Mouse (Mus musculus) adrenal gland, postnatal 4 days (tissue): ENCODE data around the gene Abca5. TPM values are rescaled to one million over a fixed set of nuclear protein-coding genes. Genes with fewer than 3 reads are reported as not detected.
"Not testable (repeated sequence)": the region's sequence is repeated elsewhere in the genome, so short reads cannot be mapped to it uniquely, and the experiment has no call there.

ENCODE experiments used
- DNase-seq, 2 experiments: peaks; one replicate each; pipeline ENCODE4 v3.0.0; 2021 to 2022; ENCODE audit warnings: low spot score in 2 of 2, mixed read lengths in 2 of 2
- long read RNA-seq, 2 experiments: library from polyadenylated mRNA; stranded (forward); transcript quantifications; one replicate each; pipeline ENCODE4 v2.0.0; 2021
- total RNA-seq, 2 experiments: library from RNA; stranded (reverse); gene quantifications; 2 replicates each; pipeline ENCODE4 v1.2.3; 2021

The Abca5 gene
- total RNA-seq = 10 to 100 TPM; 14.3 to 15.2 TPM
- long read RNA-seq, experiment 1, partial matches to known transcripts = 0 of 1 reads
- long read RNA-seq, experiment 1, other reads (novel, unspliced or antisense) = 0 of 1 reads
- long read RNA-seq, experiment 2, partial matches to known transcripts = 3 of 4 reads
- long read RNA-seq, experiment 2, other reads (novel, unspliced or antisense) = 1 of 4 reads

DNA sequence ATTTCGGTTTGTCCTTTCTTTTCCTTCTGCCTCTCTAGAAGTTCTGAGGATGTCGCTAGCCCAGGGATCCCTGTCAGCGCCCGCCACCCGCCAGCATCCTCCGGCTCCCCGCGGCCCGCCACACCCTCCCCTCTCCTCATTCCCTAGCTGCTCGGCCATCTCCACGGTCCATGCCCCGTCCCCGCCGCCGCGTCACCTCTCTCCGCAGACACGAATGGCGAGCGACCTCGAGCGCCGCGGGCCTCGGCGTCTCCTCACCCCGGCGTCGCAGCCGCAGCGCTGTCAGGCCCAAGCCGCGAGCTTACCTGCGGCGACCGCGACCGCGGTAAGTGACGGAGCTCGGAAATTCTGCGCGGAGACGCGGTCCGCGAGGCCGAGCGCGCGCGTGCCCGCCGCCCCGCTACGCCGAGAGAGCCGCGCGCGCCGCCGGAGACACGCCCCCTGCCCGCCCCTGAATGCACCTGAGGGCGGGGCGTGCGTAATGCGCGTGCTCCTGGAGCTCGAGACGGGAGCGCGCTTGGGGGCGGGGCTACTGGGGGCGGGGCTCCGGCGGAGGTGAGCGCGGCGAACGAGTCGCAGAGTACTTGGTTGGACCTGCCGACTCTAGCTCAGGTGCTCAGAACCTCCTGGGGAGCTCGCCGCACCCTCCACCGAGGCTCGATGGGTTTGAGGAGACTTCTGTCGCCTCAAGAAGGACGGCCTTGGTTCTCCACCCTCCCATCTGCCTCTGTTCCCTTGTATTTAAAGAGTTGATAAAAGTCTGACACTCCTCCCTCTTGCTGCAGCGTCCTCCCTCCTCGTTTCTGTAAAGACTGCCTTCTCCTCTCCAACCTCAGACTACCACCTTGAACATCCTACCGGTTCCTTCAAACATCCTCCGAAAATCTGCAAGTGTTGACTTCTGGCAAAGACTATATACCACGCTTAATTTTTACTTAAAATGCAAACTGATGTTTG is at the start of gene Abca5:
Gene Abca5, minus strand, starts transcription at position 428 of the 957 bp plus-strand sequence.
- peak; percentile 60 to 73 for DNase-seq

DNA sequence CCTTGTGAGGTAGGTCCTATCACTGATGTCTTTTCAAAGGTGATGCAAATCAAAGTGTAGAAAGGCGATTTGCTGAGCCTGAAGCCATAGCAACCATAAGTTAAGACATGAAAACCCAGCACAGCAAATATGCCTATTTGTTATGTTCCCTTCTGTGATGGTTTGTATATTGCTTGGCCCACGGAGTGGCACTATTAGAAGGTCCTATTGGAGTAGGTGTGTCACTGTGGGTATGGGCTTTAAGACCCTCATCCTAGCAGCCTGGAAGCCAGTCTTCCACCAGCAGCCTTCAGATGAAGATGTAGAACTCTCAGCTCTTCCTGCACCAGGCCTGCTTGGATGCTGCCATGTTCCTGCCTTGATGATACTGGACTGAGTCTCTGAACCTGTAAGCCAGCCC is 48.0 kb upstream of the Abca5 start:
- no peak for DNase-seq

DNA sequence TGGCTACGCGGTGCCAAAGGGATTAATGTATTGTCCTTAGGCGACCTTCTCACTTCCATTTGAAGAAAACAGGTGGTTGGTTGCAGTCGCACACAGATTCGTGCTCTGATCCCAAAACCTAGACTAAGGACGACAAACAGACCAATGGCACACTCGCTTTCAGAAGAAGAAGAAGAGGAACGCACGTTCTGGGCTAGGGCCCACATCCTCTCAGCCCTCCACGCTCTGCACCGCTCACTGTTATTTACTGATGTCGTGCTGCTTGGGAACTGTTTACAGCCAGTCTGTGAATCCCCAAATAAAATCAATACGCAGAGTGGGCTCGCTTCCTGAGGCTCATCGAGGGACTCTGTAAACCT is 42.8 kb upstream of the Abca5 start:
- DNase-seq = no peak

DNA sequence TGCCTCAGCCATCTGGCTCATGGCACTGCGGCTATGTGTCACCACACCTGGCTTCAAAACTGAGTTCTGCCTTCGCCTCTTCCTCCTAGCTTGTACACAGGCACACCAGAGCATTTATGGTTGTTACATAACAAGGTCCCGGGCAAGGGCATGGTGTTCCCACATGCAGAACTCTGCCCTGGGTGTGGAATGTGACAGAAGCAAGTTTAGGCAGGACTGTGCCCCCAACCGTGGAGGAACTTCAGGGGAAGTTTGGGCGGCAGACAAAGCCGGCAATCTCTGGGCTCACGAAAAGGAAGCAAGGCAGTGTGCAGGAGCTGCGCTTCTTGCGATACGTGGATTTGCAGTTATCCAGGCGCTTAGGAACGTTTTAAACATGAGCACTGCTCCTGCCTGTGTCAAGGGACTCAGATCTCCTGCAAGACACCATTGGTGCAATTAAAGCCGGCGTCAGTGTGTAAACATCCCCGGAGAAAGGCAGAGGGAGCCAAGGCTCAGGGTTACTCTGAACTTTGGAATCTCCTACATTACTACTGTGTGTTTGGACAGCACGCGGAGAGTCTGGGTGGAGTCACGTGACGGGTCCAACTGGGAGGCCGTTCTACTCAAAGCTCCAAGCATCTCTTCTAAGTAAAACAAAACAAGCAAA is 42.3 kb upstream of the Abca5 start:
- peak; percentile 7 to 22 for DNase-seq

DNA sequence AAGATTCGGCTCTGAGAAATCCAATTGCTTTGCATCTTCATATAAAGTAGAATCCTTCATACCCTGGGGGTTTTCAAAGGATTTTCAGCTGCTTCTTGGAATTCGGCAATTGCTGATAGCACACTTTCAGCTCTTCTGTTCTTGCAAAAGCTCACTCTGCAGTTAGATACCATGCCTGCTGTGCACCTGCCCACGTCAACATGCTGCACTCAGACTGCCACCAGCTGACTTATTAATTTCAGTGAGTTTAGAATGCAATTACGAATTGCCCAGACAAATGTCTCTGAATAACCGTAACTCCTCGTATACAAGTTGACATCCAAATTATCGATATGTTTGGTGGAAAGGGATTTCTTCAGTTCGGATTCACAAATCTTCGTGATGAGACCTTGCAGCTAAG is 36.5 kb upstream of the Abca5 start:
- no peak for DNase-seq

DNA sequence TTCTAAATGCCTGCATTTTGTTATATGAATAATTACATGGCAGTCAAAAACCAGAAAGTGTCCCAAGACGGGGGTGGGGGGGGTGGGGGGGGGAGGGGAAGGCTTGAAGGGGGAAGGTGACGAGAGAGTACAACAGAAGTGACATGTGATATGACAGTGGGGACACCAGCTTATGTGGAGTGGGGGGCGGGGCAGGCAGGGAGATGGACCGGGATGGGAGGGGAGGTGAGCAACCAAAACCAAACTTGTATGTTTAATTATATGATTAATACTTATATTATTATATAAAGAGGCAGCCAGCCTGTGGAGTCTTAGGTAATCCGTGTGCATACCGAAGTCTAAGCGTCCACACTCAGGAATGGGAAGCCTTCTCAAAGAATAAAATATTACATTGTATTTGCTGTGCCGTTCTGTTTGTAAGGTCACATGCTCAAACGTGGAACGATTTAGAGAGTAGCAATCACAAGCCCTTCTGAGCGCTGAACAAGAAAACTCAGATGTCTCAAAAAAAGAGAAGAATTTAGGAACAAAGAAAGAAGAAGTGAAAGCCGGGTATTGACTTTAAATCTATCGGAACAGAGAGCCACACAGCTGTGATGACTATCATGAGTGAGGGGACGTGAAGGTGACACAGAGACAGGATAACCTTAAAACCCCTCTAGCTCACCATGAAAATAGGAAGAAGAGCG is 34.9 kb upstream of the Abca5 start:
- no peak for DNase-seq

DNA sequence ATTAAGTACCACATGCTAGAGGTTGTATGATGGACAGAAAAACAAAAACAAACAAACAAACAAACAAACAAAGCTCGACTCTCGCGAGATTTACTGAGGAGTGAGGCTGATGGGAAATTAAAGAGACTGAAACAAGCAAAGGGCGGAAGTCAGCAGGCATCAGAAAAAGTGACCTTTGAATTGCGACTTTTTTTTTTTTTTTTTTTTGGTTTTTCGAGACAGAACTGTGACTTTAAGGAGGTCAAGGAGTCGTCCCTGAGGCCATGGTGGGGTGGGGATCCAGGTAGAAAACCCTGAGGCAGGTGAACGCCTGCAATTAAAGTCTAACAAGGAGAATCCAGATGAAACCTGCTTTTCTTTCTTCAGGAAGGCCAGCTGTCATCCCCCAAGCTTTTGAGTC is 34.3 kb upstream of the Abca5 start:
- DNase-seq = no peak

DNA sequence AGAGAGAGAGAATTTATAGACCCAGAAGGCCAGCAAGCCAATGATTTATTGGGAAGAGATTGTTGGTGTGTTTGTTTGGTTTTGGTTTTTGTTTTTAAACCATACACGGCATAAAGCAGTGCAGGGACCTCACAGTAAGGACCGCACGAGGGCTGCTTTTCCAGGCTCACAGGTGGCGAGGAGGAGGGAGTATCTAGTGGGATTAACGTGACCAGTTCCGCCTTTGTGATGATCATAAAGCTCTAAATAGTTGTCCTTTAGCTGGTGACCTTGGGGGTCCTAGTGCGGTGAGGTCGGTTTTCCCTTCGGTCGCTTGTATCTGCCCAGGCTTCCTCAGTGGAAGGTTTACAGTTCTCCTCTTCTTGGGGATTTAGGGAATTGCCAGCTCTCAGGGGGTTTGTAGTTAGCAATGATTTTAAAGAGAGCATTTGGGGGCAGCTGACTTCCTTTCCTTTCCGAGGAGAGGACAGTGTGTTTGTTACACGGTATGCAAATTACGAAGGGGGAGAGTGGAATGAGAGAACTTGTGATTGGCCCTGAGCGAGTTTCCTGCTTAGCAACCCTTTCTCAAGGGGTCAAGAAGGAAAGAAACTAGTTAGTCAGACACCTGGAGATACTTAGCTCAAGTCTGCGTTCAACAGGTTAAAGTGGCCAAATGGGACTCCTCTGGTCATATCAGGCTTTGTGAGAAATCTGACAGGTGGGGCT is 31.9 kb upstream of the Abca5 start:
- DNase-seq = no peak

DNA sequence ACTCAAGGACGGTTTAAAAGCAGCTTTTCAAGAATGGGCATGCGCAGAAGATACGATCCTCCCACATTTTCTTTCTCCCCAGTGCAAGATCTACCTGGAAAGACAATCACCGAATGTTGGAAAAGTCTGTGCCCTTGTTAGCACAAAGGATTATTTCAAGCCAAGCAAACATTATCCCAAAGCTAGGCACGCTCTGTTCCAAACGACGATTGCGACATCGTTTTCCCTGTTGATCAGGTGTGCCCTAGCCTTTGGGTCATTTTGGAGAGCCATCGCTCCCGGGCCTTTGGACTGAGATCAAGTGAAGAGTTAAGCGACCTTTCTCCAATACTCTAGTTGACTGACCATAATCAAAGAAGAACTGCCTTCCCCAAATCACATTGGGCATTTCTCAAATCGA is 30.1 kb upstream of the Abca5 start:
- no peak for DNase-seq

DNA sequence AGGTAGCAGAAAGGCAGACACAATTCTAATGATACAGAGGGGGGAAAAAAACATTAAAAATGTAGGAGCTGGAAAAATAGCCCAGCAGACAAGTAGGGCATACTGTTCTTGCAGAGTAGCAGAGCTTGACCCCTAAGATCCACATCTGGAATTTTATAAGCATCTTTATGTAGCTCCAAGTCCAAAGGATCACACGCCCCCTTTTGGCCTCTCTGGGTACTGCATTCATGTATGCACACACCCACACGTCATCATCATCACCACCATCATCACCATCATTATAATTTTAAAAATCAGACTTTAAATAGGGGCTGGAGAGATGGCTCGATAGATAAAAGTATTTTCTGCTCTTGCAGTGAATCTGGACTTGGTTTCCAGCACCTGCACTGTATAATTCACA is 29.4 kb upstream of the Abca5 start:
- no peak for DNase-seq

DNA sequence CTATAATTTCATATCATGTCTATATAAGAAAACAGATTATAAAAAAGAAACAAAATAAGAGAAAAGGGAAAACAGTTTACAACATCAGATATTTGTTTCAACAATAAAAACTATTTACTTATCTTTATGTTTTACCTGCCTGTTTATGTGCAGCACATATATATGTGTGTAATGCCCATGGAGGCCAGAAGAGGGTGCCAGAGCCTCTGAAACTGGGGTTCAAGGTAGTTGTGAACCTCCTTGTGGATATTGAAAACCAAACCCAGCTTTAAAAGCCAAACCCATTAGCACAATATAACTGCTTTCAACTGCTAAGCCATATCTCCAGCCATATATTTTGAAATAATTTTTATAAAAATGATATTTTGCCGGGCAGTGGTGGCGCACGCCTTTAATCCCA is 27.5 kb upstream of the Abca5 start:
- DNase-seq = no peak

DNA sequence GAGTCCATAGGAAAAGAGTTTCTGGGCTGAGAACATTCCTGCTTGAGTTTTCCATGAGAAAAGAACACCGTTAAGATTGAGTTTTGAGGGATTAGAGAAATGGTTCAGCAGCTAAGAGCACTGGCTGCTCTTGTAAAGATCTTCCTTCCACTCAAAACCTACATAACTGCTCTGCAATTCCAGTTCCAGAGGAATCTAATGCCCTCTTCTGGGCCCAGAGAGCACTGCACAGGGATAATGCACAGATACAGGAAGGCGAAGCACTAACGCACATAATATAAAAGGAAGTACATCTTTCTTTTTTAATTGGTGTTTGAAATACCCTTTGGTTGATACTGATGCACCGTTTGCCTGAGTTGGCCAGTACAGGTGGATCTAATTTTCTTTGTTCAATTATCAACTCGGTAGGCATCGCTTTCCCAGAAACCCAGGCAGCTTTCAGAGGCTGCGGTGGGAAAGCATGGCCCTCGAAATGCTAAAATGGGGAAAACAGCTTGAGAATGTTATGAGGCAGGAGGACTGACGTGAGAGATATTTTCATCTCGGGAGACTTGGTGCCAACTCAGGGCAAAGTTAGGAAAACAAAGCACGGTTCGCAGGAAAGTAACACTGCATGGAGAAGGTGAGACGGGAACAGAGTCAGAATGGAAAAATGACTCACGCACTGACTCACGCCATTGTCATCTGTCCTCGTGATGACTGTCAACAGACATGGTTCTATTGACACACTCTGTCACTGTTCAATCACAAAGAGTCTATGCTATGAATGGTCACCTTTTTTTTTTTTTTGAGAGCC is 20.4 kb upstream of the Abca5 start:
- no peak for DNase-seq

DNA sequence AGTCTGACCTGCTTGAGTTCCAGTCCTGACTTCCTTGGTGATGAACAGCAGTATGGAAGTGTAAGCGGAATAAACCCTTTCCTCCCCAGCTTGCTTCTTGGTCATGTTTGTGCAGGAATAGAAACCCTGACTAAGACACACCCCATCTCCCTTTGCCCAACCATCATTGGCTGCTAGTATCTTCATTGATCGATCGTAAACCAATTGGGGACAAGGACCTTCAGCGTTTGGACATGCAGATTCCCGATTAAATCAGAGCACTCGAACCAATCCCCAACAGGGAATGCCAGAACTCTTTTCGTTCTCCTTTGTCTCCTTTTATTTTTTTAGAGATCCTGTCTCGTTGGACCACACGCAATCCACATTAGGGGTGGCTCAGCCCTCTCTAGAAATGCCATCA is 17.6 kb upstream of the Abca5 start:
- DNase-seq = not testable (repeated sequence)

DNA sequence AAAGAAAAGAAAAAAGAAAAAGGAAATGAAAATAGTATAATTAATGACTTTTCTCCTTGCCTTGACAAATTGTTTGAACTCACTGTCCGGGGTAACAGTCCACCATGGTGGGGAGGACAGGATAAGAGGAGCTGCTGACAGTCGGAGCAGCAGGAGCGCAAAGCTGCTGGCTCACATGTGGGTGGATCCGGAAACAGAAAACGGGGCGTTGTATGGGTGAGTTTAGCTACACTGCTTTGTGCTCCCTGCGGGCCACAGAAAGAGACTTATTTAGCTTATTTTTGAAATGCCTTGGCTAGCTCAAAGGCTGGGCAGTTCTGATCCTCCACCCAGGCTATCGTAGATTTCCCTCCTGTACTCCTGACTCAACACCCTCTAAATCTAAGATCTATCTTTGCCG is 16.7 kb upstream of the Abca5 start:
- DNase-seq = no peak

DNA sequence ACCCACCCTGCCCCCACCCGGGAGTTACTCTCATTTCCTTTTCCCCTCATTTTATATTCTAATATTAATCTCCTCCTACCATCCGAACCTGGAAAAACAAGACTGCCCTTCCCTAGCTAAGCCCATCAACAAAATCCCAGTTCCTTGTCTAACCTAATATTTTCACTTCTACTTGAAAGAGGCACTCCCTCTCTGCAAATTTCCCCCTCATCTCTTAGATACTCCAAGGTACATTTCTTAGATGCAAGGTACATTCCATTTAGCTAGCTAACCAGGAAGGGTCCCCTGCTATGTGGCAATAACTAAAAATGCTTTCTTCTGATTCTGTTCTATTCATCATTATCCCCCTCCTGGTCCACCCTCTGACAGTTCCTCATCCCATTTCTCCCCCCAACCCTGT is 10.7 kb upstream of the Abca5 start:
- no peak for DNase-seq

DNA sequence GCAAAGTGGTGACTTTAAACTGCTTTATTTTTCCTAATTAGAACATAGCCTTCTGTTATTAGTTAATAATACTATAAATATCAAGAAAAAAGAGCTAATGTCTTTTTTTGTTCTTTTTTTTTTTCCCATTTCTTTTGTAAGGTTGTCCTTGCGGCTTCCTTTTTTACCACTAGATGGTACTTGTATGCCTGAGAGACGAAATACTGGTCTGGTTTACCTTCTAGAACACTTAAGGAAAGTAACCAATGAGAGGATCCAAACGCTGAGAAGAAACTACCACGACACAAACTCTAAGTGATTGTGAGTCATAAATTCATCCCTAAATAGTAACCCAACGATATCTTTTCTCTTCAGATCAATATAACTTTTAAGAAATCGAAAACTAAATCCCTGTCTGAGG is 10.3 kb upstream of the Abca5 start:
- DNase-seq = no peak

DNA sequence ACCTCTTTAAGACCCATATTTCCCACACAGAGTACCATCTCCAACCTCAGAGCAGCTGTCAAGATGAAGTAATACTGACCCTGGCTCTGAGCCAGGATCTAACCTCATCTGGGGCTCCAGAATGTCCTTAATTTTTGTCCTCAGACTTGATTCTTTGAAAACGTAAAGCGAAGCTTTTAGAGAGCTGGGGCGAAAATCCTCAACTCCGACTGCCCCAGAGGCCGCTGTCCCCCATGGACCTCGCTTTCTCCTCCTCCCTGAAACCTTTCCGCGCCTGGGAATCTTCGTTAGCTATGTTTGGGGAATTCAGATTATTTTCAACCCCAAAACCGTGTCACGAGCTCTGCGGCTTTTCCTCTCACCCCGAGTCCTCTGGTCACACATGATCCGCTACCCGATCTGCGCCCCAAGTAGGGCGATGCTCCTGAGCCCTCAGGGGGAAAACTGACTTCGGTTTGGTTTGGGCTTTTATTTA is 665 bp downstream of the Abca5 start:
- no peak for DNase-seq

DNA sequence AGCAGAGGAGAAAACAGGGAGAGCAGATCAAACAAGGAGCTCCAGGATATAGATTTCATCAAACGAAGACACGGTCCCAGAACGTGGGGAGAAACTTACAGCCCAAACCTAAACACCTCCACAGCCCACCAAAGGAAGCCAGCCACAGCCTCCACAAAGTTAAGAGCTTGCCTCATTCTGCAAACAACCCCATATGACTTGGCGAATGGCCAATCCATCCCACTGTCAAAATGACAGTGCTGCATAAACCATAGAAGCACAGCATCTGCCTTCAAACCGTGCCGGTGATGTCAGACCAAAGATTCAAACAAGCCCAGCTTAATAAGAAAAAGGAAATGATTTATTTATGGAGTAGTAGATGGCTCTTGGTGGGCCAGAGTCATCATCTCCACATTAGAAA is 7.4 kb downstream of the Abca5 start:
- DNase-seq = no peak

DNA sequence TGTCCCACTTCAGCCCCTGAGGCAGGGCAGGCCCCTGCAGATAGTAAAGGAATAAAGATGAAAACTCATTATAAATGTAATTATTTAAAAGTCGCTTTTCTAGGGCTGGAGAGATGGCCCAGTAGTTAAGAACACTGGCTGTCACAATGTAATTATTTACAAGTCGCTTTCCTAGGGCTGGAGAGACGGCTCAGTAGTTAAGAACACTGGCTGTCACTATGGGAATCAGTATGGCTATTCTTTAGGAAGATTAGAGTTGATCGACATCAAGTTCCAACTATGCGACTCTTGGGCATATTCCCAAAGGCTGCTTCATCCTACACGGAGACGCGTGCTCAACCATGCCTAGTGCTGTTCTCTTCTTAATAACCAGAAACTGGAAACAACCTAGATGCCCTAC is 15.2 kb downstream of the Abca5 start:
- DNase-seq = no peak
